Mouse (Mus musculus) stomach, embryonic 15.5 days (tissue): ENCODE data around the gene Ckap4. TPM values are rescaled to one million over a fixed set of nuclear protein-coding genes. Genes with fewer than 3 reads are reported as not detected.
A peak's percentile ranks its signal among the peaks of the same experiment; 100 is the strongest.
"Not testable (repeated sequence)": the region's sequence is repeated elsewhere in the genome, so short reads cannot be mapped to it uniquely, and the experiment has no call there.

Experiments
- ATAC-seq: fragments of 200-750 bp; cut with Nextera tagmentation; 2 replicates; pipeline ENCODE4 v1.8.0; 2017; ENCODE audit warnings: low read depth, moderate number of reproducible peaks, moderate TSS enrichment; ENCODE audit not compliant: insufficient read depth, low FRiP score
- H3K27ac ChIP-seq: fragments of 300-500 bp; sonication (generic); 2 replicates; pipeline ENCODE4 v1.5.1; 2015; ENCODE audit warnings: mild to moderate bottlenecking, inconsistent platforms
- H3K27me3 ChIP-seq: fragments of 300-500 bp; sonication (generic); replicated peaks from 2 replicates; pipeline ENCODE4 v1.6.1; 2015; ENCODE audit warnings: inconsistent platforms
- H3K36me3 ChIP-seq: fragments of 300-500 bp; sonication (generic); 2 replicates; pipeline ENCODE4 v1.6.1; 2015; ENCODE audit warnings: inconsistent platforms
- H3K4me1 ChIP-seq: fragments of 300-500 bp; sonication (generic); 2 replicates; pipeline ENCODE4 v1.6.1; 2015; ENCODE audit warnings: inconsistent platforms
- H3K4me2 ChIP-seq: fragments of 300-500 bp; sonication (generic); 2 replicates; pipeline ENCODE4 v1.6.1; 2015; ENCODE audit warnings: mild to moderate bottlenecking, inconsistent platforms
- H3K4me3 ChIP-seq: fragments of 300-500 bp; sonication (generic); replicated peaks from 2 replicates; pipeline ENCODE4 v1.5.1; 2015; ENCODE audit warnings: inconsistent platforms
- H3K9ac ChIP-seq: fragments of 300-500 bp; sonication (generic); 2 replicates; pipeline ENCODE4 v1.6.1; 2015; ENCODE audit warnings: inconsistent platforms
- H3K9me3 ChIP-seq: fragments of 300-500 bp; sonication (generic); 2 replicates; pipeline ENCODE4 v1.6.1; 2016; ENCODE audit warnings: inconsistent platforms
- WGBS: fragments of 180-500 bp; shearing (Covaris S2); methylation state at CpG from one replicate; pipeline ENCODE4 v1.1.7; 2015; 5-methylcytosine and 5-hydroxymethylcytosine counted together
- polyA plus RNA-seq: library from polyadenylated mRNA; unstranded; fragments of >200 nt; fragmentation: Nextera tagmentation; extraction: Ambion mirVana; gene quantifications from 2 replicates; pipeline ENCODE4 v1.2.1, GENCODE M21; 2015

The Ckap4 gene
- polyA plus RNA-seq, 1 experiment from 2014 or later = 89.3 TPM

- no peaks in the 10 kb centered on the region for H3K36me3 ChIP-seq
- ATAC-seq = peak; percentile 54; the same call in 1 of the 2 replicates
- no peaks in the 10 kb centered on the region for H3K9me3 ChIP-seq
- peaks cover 4% of the 10 kb centered on the region; the same call in 1 of the 2 replicates for H3K4me1 ChIP-seq
- no peak overlapping the region for H3K27ac ChIP-seq
- no peaks in the 10 kb centered on the region for H3K27me3 ChIP-seq
- H3K9ac ChIP-seq = no peak overlapping the region
- no peak overlapping the region for H3K4me2 ChIP-seq
- WGBS = 55% methylated on average over 3 of the region's 3 CpGs
- H3K4me3 ChIP-seq = no peak overlapping the region
Observed at GRCm38 (mm10) chr10:84483553-84483952, 50.3 kb downstream of the Ckap4 start.

GRCm38 (mm10) chr10:84483069-84483468 is 50.8 kb downstream of the Ckap4 start:
- H3K4me2 ChIP-seq = no peak overlapping the region
- no peaks in the 10 kb centered on the region for H3K27me3 ChIP-seq
- no peak overlapping the region for H3K9ac ChIP-seq
- H3K27ac ChIP-seq = no peak overlapping the region
- H3K4me1 ChIP-seq = peaks cover 4% of the 10 kb centered on the region; the same call in 1 of the 2 replicates
- ATAC-seq = no peak
- WGBS = 80% methylated on average over 2 of the region's 2 CpGs
- no peaks in the 10 kb centered on the region for H3K36me3 ChIP-seq
- no peak overlapping the region for H3K4me3 ChIP-seq
- H3K9me3 ChIP-seq = no peaks in the 10 kb centered on the region

- H3K9ac ChIP-seq, H3K4me3 ChIP-seq, H3K36me3 ChIP-seq, H3K9me3 ChIP-seq, H3K27ac ChIP-seq, H3K4me1 ChIP-seq, H3K4me2 ChIP-seq, ATAC-seq, H3K27me3 ChIP-seq: not testable (repeated sequence)
- 92% methylated on average over 15 of the region's 15 CpGs for WGBS
Observed at GRCm38 (mm10) chr10:84482418-84482817, 51.4 kb downstream of the Ckap4 start.

GRCm38 (mm10) chr10:84481327-84481671 is 52.6 kb downstream of the Ckap4 start:
- Histone ChIP-seq H3K27me3 (no peaks in the 10 kb centered on the region), H3K4me2 (no peak overlapping the region), H3K4me3 (no peak overlapping the region), H3K4me1 (peaks cover 10% of the 10 kb centered on the region), H3K36me3 (no peaks in the 10 kb centered on the region), H3K9me3 (no peaks in the 10 kb centered on the region), H3K27ac (no peak overlapping the region), H3K9ac (no peak overlapping the region)
- WGBS = 53% methylated on average over 5 of the region's 5 CpGs
- no peak for ATAC-seq

GRCm38 (mm10) chr10:84480667-84481326 is 53.1 kb downstream of the Ckap4 start:
- H3K36me3 ChIP-seq = no peaks in the 10 kb centered on the region
- 59% methylated on average over 8 of the region's 8 CpGs for WGBS
- no peak overlapping the region for H3K27ac ChIP-seq
- no peaks in the 10 kb centered on the region for H3K27me3 ChIP-seq
- H3K4me2 ChIP-seq = no peak overlapping the region
- ATAC-seq = no peak
- H3K9ac ChIP-seq = no peak overlapping the region
- peaks cover 10% of the 10 kb centered on the region for H3K4me1 ChIP-seq
- no peak overlapping the region for H3K4me3 ChIP-seq
- H3K9me3 ChIP-seq = no peaks in the 10 kb centered on the region

- ATAC-seq = no peak
- H3K27me3 ChIP-seq = no peaks in the 10 kb centered on the region
- no peaks in the 10 kb centered on the region for H3K36me3 ChIP-seq
- 86% methylated on average over 4 of the region's 4 CpGs for WGBS
- H3K9me3 ChIP-seq = no peaks in the 10 kb centered on the region
- no peak overlapping the region for H3K9ac ChIP-seq
- no peak overlapping the region for H3K4me3 ChIP-seq
- H3K4me2 ChIP-seq = no peak overlapping the region
- no peak overlapping the region for H3K27ac ChIP-seq
- H3K4me1 ChIP-seq = peaks cover 10% of the 10 kb centered on the region
Observed at GRCm38 (mm10) chr10:84480146-84480545, 53.7 kb downstream of the Ckap4 start.

GRCm38 (mm10) chr10:84477613-84478076 is 56.2 kb downstream of the Ckap4 start:
- peaks cover 10% of the 10 kb centered on the region for H3K4me1 ChIP-seq
- 0 out of 2 replicates have a peak, but pooled peaks have one; percentile 50 for ATAC-seq
- WGBS = 21% methylated on average over 3 of the region's 3 CpGs

GRCm38 (mm10) chr10:84477045-84477612 is 56.7 kb downstream of the Ckap4 start:
- 47% methylated on average over 4 of the region's 4 CpGs for WGBS

More at GRCm38 (mm10) chr10:84477613-84478076, 56.2 kb downstream of the Ckap4 start:
- Histone ChIP-seq H3K27ac (no peak overlapping the region), H3K4me3 (no peak overlapping the region), H3K36me3 (no peaks in the 10 kb centered on the region), H3K27me3 (no peaks in the 10 kb centered on the region), H3K9me3 (no peaks in the 10 kb centered on the region), H3K4me2 (no peak overlapping the region), H3K9ac (no peak overlapping the region)

More at GRCm38 (mm10) chr10:84477045-84477612, 56.7 kb downstream of the Ckap4 start:
- Histone ChIP-seq H3K36me3 (no peaks in the 10 kb centered on the region), H3K9ac (no peak overlapping the region), H3K9me3 (no peaks in the 10 kb centered on the region), H3K4me2 (no peak overlapping the region), H3K4me1 (peaks cover 10% of the 10 kb centered on the region), H3K27me3 (no peaks in the 10 kb centered on the region), H3K4me3 (no peak overlapping the region), H3K27ac (no peak overlapping the region)
- ATAC-seq = no peak

Other genes with a start within 250 kb of the Ckap4 start
- 1.0 and 1.2 TPM in 2 replicates for gene Nuak1, start 93.5 kb downstream of the Ckap4 start, polyA plus RNA-seq
- 16.0 and 19.7 TPM in 2 replicates for gene Tcp11l2, start 42.6 kb upstream of the Ckap4 start, polyA plus RNA-seq
- gene Polr3b, start 88.2 kb upstream of the Ckap4 start, polyA plus RNA-seq = 10.8 and 12.6 TPM in 2 replicates
- gene Rfx4, start 222.0 kb upstream of the Ckap4 start, polyA plus RNA-seq = 0.04 and 0.08 TPM in 2 replicates